Mouse (Mus musculus): Measurements from ENCODE around the gene Oard1. TPM values are rescaled to one million over a fixed set of nuclear protein-coding genes. Genes with fewer than 3 reads are reported as not detected.

Oard1 gene
- total and polyA plus RNA-seq, 3 experiments, result 30.6 to 59.4 (median 32.6) TPM

DNA sequence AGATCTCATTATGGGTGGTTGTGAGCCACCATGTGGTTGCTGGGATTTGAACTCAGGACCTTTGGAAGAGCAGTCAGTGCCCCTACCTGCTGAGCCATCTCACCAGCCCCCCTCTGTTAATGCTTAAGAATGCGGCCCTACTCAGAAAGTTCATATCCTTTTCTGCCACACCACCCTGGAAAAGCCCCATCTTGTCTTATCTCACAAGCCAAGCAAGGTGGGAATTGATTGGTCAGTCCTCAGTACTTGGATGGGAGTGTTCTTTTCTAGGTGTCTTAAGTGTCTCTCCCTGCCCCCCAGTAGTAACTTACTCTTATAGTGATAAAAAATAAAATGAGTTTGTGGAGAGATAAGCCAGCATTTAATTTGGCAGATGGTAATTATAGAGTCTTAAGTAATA, 5.1 kb upstream of the Oard1 start:
- Histone ChIP-seq H3K27me3 (replicated peaks) (no peaks in the 10 kb centered on the region), H3K79me2 (replicated peaks; ENCODE audit: control insufficient read depth, extremely low read depth, insufficient read depth, poor library complexity, severe bottlenecking) (peaks cover 79% of the 10 kb centered on the region), H3K4me3 (replicated peaks in 1 of 3; ENCODE audit: low read depth in 2 of 3, low read length in 2 of 3, poor library complexity in 1 of 3) (no peak overlapping the region), H3K36me3 (replicated peaks in 1 of 2; ENCODE audit: control insufficient read depth in 1 of 2, insufficient read depth in 1 of 2, low read length in 1 of 2) (peaks cover 8 to 60% of the 10 kb centered on the region in 2 experiments), H3K4me2 (ENCODE audit: insufficient read depth, low read depth, poor library complexity, severe bottlenecking) (no peak overlapping the region), H3K27ac (ENCODE audit: insufficient read depth, low read depth) (no peak overlapping the region), H3K9me3 (replicated peaks; ENCODE audit: low read length) (no peaks in the 10 kb centered on the region), H3K4me1 (ENCODE audit: control insufficient read depth in 1 of 2, insufficient read depth in 2 of 2) (peaks cover 23 to 71% of the 10 kb centered on the region in 2 experiments), H3K9ac (ENCODE audit: insufficient read depth, low read depth) (no peak overlapping the region)
- no peak for TF ChIP-seq RCOR1 (conservative IDR thresholded peaks at IDR 0.05; ENCODE audit: low read depth, low read length)
- TF ChIP-seq ZKSCAN1 (IDR thresholded peaks at IDR 0.05; ENCODE audit: borderline replicate concordance, low read depth, low read length), result no peak
- TF ChIP-seq POLR2AphosphoS2 (IDR thresholded peaks at IDR 0.05; ENCODE audit: low read depth, low read length), result no peak
- TF ChIP-seq MYC (IDR thresholded peaks at IDR 0.05; ENCODE audit: low read depth, low read length), result no peak
- TF ChIP-seq PAX5 (IDR thresholded peaks at IDR 0.05; ENCODE audit: low read length), result no peak
- no peak for TF ChIP-seq USF2 (conservative IDR thresholded peaks at IDR 0.05; ENCODE audit: low read depth, low read length)
- dilution Hi-C loops (cut with MboI; ENCODE audit: extremely low pct_ligation_motif_present, extremely low pct_unique_long_range_greater_than_20kb, low sequenced_read_pairs), result no loop called here
- in situ Hi-C loops (cut with MboI; ENCODE audit: low pct_ligation_motif_present, low pct_unique_long_range_greater_than_20kb, low sequenced_read_pairs), result no loop called here
- DNase-seq (ENCODE audit: extremely low read depth), result no peak

- Histone ChIP-seq H3K27me3 (replicated peaks) (no peaks in the 10 kb centered on the region), H3K79me2 (replicated peaks; ENCODE audit: control insufficient read depth, extremely low read depth, insufficient read depth, poor library complexity, severe bottlenecking) (peaks cover 69% of the 10 kb centered on the region), H3K27ac (ENCODE audit: insufficient read depth, low read depth) (0 out of 2 replicates have a peak overlapping the region, but pooled peaks have one; percentile 36), H3K4me2 (ENCODE audit: insufficient read depth, low read depth, poor library complexity, severe bottlenecking) (peak overlapping the region; percentile 96), H3K9ac (ENCODE audit: insufficient read depth, low read depth) (peak overlapping the region; percentile 96; the same call in 1 of the 2 replicates), H3K9me3 (replicated peaks; ENCODE audit: low read length) (no peaks in the 10 kb centered on the region), H3K36me3 (replicated peaks in 1 of 2; ENCODE audit: control insufficient read depth in 1 of 2, insufficient read depth in 1 of 2, low read length in 1 of 2) (peaks cover 3 to 44% of the 10 kb centered on the region in 2 experiments), H3K4me1 (ENCODE audit: control insufficient read depth in 1 of 2, insufficient read depth in 2 of 2) (peaks cover 15 to 59% of the 10 kb centered on the region in 2 experiments), H3K4me3 (replicated peaks in 1 of 3; ENCODE audit: low read depth in 2 of 3, low read length in 2 of 3, poor library complexity in 1 of 3) (peak overlapping the region in 2 of 3 experiments; percentile 6 to 88)
- in situ Hi-C loops (cut with MboI; ENCODE audit: low pct_ligation_motif_present, low pct_unique_long_range_greater_than_20kb, low sequenced_read_pairs), result no loop called here
- TF ChIP-seq IRF4 (IDR thresholded peaks at IDR 0.05; ENCODE audit: low read depth, low read length), result no peak
- TF ChIP-seq PAX5 (IDR thresholded peaks at IDR 0.05; ENCODE audit: low read length), result no peak
- TF ChIP-seq ZMIZ1 (IDR thresholded peaks at IDR 0.05; ENCODE audit: low read depth, low read length), result no peak
- no peak for DNase-seq (ENCODE audit: extremely low read depth)
- dilution Hi-C loops (cut with MboI; ENCODE audit: extremely low pct_ligation_motif_present, extremely low pct_unique_long_range_greater_than_20kb, low sequenced_read_pairs), result no loop called here
Observed at GRCm38 (mm10) chr17:48407154-48407553, 2.7 kb upstream of the Oard1 start.

- H3K27me3 ChIP-seq (replicated peaks), result no peaks in the 10 kb centered on the region
- H3K36me3 ChIP-seq (replicated peaks in 1 of 2; ENCODE audit: control insufficient read depth in 1 of 2, insufficient read depth in 1 of 2, low read length in 1 of 2), result peaks cover 8 to 46% of the 10 kb centered on the region in 2 experiments
- peak overlapping the region; percentile 96 for H3K9ac ChIP-seq (ENCODE audit: insufficient read depth, low read depth)
- H3K4me2 ChIP-seq (ENCODE audit: insufficient read depth, low read depth, poor library complexity, severe bottlenecking), result peak overlapping the region; percentile 96
- 0 out of 2 replicates have a peak, but pooled peaks have one; percentile 48 for TF ChIP-seq CHD1 (IDR thresholded peaks at IDR 0.05; ENCODE audit: low read depth, low read length)
- no peak for TF ChIP-seq GABPA (IDR thresholded peaks at IDR 0.05; ENCODE audit: insufficient replicate concordance, low read depth, low read length)
- TF ChIP-seq SMC3 (IDR thresholded peaks at IDR 0.05; ENCODE audit: low read depth, low read length), result no peak
- no peak for TF ChIP-seq MAFK (IDR thresholded peaks at IDR 0.05; ENCODE audit: insufficient replicate concordance, low read length)
- no peak for TF ChIP-seq MXI1 (IDR thresholded peaks at IDR 0.05; ENCODE audit: low read depth, low read length)
- TF ChIP-seq CTCF (conservative IDR thresholded peaks at IDR 0.05 in 1 of 2, IDR thresholded peaks at IDR 0.05 in 1 of 2; ENCODE audit: low read depth in 2 of 2, low read length in 2 of 2), result no peak
- TF ChIP-seq E2F4 (IDR thresholded peaks at IDR 0.05; ENCODE audit: insufficient replicate concordance, low read depth, low read length), result peak; percentile 85; the same call in 1 of the 2 replicates
- no peak for TF ChIP-seq MEF2A (IDR thresholded peaks at IDR 0.05; ENCODE audit: borderline replicate concordance, low read depth, low read length)
- TF ChIP-seq NRF1 (IDR thresholded peaks at IDR 0.05; ENCODE audit: low read depth, low read length), result no peak
- TF ChIP-seq PAX5 (IDR thresholded peaks at IDR 0.05; ENCODE audit: low read length), result no peak
- TF ChIP-seq SIN3A (IDR thresholded peaks at IDR 0.05; ENCODE audit: low read length), result no peak; the same call in 1 of the 2 replicates
- no peak for TF ChIP-seq MAZ (IDR thresholded peaks at IDR 0.05; ENCODE audit: low read depth, low read length)
- TF ChIP-seq ELF1 (IDR thresholded peaks at IDR 0.05; ENCODE audit: low read depth, low read length), result no peak
- TF ChIP-seq POLR2A (IDR thresholded peaks at IDR 0.05; ENCODE audit: low read depth, low read length), result no peak; the same call in 1 of the 2 replicates
- H3K79me2 ChIP-seq (replicated peaks; ENCODE audit: control insufficient read depth, extremely low read depth, insufficient read depth, poor library complexity, severe bottlenecking), result peaks cover 60% of the 10 kb centered on the region
- peak overlapping the region; percentile 97 for H3K27ac ChIP-seq (ENCODE audit: insufficient read depth, low read depth)
- H3K9me3 ChIP-seq (replicated peaks; ENCODE audit: low read length), result no peaks in the 10 kb centered on the region
- no peak for DNase-seq (ENCODE audit: extremely low read depth)
- in situ Hi-C loops (cut with MboI; ENCODE audit: low pct_ligation_motif_present, low pct_unique_long_range_greater_than_20kb, low sequenced_read_pairs) (no loop called here), dilution Hi-C loops (cut with MboI; ENCODE audit: extremely low pct_ligation_motif_present, extremely low pct_unique_long_range_greater_than_20kb, low sequenced_read_pairs) (no loop called here)
- H3K4me1 ChIP-seq (ENCODE audit: control insufficient read depth in 1 of 2, insufficient read depth in 2 of 2), result peaks cover 17 to 57% of the 10 kb centered on the region in 2 experiments
- peak overlapping the region; percentile 85 to 97 (median 88) for H3K4me3 ChIP-seq (replicated peaks in 1 of 3; ENCODE audit: low read depth in 2 of 3, low read length in 2 of 3, poor library complexity in 1 of 3)
Observed at GRCm38 (mm10) chr17:48407910-48408525, 1.8 kb upstream of the Oard1 start.

Data from CH12.LX (cell line).